Mouse (Mus musculus) thymus, postnatal 36 days (tissue): ENCODE results near the gene Gm20388.
"Not testable (repeated sequence)": the region's sequence is repeated elsewhere in the genome, so short reads cannot be mapped to it uniquely, and the experiment has no call there.

ENCODE experiments used
- DNase-seq, 2 experiments: peaks; one replicate each; pipeline ENCODE4 v3.0.0; 2022; ENCODE audit warnings: mixed read lengths in 2 of 2

Gm20388 gene

DNA sequence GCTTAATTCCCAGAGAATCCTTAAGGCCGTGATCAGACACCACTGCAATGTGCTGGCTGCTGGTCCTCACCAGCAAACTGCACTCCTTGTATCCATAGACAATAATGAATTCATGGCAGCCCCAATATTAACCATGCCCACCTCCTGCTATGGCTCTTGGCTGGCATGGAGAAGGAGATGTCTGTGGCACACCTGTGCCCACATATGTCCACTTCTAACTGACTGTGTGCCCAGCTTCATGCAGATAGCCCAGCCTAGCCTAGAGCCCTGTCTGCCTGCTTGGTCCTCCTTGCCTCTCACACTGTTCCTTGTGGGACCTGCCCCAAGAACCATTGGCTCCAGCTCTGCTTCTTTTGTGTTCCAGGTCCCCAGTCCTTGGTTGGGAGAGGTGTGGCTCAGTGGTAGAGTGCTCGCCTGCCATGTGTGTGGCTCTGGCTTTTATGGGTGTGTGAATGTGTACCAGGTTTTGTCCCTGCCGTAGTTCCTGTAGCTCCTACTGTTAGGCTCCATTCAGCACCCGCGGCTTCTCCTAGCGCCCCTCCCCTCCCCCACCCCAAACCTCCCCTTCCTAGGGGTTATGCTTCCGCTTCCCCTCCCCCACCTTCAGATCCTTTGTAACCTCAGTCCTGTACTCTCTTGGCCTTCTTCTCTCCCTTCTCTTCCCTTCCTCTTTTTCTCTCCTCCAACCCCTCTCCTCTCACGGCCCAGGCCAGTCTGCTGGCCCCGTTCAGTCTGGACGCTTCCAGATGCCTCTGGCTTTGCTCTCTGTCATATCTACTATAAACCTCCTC, 2646.8 kb downstream of the Gm20388 start:
- peak; percentile 35 to 37 for DNase-seq

DNA sequence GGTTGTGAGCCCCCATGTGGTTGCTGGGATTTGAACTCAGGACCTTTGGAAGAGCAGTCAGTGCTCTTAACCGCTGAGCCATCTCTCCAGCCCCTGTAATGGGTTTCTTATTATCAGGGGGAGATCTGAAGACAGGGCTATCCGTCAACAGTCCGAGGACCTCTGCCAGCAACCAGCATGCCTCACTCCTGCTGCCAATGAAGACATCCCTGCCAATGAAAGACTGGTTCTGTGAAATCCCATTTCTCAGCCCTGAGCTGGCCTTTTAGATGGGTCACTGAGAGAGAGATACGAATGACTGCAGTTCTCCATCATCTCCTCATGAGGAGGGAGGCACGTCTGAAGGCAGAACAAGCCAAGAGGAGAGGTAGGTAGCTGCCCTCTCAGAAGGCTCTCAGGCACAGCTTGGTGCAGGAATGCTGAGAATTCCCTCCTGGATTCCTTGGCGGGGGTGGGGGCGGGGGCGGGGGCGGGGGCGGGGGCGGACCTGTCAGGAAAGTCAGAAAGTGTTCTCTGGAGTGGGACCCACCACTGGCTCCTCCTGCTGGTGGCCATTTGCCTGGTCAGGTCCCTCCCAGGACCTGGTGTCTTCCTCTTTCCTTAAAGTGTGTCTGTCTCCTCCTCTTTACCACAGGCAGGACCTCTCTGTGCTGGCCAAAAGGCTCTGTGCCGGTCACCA, 2648.2 kb downstream of the Gm20388 start:
- peak in 1 of 2 experiments; percentile 20 for DNase-seq

DNA sequence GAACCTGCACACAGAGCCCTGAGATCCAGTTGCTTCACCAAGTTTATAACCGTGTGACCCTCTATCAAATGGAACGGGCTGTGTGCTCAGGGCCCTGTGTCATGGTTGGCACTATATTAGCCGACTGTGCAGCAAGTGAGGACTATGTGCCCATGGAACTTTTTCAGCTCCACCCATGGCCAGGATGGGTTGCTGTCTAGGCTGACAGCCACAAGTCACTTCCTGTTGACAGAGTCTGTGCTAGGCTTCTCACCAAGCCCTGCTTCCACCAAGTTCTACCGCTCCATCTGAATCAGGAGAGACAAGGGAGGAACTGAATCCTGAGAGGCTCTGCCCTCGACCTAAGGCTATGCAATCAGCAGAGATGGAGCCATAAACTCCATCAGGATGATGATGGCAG, 2650.6 kb downstream of the Gm20388 start:
- DNase-seq: peak; percentile 42 to 59

DNA sequence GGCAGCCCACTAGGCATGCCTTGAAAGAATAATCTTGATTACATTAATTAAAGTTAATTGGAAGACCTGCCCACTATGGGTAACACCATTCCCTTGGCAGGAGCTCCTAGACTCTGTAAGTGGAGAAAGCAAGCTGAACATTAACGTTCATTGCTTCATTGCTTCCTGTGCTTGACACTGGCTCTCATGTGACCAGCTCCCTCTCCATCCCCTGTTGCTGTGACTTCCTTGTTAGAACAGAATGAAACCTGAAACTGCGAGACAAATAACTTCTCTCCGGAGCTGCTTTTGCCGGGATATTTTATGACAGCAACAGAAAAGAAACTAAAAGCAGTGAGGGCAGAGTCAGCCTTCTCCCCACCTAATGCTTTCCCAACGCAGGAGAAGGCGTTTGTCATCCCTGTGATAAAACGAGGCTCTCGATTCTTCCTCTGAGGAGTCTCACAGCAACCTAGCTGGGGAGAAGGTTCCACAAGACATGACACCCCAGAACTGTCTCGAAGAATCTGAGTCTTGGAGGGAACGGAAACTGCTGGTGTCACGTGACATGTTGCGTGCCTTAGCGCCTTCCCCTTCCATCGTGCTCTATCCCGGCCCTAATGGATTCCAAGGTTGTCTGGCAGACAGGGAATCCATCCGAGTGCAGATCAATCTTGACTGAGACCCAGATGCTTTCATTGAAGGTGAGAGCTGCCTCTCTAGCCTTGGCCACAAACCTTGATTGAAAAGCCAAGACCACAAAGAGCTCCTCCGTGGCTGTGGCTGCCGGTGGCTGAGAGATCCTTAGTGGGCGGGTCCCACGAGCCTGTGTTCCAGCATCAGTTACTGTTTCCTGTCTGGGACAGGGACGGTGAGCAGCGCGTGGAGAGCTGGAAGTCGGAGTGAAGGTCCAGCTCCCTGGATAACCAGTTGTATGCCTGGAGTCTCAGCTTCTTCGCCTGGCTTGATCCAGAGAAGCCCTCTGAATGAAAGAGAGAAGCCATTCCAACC, 2654.0 kb downstream of the Gm20388 start:
- DNase-seq: no peak

DNA sequence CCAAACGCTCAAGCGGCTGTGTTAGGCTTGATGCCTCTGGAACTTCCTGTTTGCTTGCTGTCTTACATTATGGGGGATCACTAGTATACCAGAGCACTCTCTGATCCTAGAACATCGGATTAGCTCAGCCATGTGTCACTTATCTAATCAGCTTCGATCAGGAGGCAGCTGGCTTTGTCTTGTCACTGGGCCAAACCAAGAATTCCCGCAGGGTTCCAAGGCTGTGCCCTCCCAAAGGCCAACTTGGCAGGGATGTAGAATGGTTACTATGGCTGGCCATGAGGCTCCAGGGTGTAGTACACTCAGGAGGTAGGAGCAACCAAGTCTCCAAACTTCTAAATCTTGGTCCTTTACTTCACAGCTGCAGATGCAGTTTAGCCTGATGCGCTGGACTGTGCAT, 2656.1 kb downstream of the Gm20388 start:
- no peak for DNase-seq

DNA sequence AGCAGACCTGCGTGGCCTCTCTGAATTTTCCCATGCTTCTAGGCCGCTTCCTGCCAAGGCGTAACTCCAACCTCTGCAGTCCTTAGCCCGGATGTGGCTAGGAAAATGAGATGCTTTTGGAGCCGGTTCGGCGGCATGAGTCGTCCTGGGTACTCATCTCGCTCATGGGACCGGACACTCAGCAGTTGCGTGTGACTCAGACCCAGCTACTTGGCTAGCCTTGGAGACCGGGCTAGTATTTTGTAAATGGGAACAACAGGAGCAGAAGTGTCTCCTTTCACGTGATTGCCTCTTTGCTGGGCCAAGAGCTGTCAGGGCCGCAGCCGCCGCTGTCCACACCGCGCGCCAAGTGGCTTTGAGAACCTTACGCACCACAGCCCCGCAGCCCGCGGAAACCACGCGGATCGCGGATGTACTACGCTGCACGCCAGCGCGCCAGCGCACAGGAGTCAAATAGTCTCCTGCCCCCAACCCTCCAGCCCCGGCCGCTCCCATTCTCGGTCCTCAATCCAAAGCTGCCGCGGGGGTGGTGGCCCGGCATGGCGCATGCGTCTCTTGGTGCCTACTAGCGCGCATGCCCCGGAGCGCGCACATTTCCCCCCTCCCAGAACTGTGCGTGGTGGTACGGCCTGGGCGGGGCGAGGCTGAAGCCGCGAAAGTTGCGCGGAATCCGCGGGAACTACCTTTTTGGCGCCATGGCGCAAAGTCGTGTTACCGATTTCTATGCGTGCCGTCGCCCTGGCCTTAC, 2656.9 kb downstream of the Gm20388 start, which contains the start of gene Cdt1:
Gene Cdt1, plus strand, starts transcription at position 655 of the 748 bp plus-strand sequence.
- peak; percentile 94 to 96 for DNase-seq

DNA sequence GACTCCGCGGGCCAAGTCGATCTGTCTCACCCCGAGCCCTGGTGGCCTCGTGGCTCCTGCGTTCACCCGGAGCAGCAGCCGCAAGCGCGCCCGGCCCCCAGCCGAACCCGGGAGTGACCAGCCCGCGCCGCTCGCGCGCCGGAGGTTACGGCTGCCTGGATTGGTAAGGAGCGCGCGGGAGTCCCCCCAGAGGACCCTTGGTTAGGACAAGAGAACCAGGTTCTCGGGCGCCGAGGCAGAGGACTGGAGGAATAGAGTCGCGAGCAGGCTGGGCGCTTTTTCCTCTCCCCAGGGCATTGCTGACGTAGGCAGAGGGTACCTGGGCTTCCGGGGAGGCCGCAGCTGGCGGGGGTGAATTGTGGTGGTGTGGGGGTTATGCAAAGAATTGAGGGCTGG, 2657.5 kb downstream of the Gm20388 start:
- DNase-seq: peak; percentile 66 to 79

DNA sequence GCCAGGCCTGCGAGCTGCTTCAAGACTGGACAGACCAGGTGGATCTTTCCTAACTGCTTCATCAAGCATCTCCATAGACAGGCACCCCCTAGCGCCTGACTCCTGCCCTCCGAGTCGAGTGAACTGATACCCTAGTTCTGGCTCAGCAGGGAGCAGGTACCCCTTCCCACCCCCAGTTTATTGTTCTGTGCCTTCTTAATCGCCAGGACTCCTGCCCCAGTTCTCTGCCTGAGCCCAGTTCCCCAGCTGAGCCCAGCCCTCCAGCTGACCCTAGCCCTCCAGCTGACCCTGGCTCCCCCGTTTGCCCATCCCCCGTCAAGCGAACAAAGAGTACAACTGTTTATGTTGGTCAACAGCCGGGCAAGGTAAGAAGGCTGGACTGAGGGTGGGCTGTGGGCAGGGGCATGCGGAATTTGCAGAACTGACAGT, 2658.3 kb downstream of the Gm20388 start:
- peak; percentile 49 to 67 for DNase-seq

DNA sequence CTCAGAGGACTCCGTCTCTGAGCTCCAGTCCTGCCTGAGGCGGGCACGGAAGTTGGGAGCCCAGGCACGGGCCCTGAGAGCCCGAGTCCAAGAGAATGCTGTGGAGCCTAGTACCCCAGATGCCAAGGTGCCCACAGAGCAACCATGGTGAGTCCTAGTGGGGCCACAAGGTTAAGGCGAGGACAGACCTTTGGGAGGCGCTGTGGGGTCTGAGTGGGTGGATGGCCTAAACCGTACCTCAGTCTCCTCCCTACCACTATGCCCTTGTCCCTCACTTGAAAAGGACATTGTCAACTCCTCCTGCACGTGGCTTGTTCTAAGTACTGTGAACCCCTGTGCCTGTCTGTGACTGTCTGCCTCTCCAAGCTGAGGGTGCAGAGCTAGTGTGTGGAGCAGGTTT, 2658.7 kb downstream of the Gm20388 start:
- no peak for DNase-seq

DNA sequence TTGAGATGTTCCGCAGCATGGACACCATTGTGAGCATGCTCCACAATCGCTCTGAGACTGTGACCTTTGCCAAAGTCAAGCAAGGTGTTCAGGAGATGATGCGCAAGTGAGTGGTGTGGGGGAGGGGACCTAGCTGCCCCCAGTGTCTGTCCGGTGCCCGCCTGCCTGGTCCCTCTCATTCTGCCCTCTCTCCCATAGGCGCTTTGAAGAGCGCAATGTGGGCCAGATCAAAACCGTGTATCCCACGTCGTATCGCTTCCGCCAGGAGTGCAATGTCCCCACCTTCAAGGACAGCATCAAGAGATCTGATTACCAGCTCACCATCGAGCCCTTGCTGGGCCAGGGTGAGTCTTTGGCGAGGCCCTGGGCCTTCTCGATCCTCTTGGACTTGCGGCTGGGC, 2659.4 kb downstream of the Gm20388 start:
- no peak for DNase-seq

DNA sequence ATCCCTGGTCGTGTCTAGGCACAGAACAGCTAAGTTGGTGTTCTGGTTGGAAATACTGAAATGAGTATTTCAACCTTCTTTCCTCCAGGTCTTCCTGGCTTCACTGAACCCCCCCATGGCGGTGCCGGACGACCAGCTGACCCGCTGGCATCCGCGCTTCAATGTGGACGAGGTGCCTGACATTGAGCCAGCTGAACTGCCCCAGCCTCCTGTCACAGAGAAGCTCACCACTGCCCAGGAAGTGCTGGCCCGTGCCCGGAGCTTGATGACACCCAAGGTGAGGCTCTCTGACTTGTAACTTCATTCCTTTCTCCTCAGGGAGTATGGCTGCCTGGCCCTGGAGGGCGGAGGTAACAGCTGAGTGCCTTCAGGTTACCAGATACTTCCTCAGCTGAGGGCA, 2660.5 kb downstream of the Gm20388 start:
- DNase-seq: no peak

DNA sequence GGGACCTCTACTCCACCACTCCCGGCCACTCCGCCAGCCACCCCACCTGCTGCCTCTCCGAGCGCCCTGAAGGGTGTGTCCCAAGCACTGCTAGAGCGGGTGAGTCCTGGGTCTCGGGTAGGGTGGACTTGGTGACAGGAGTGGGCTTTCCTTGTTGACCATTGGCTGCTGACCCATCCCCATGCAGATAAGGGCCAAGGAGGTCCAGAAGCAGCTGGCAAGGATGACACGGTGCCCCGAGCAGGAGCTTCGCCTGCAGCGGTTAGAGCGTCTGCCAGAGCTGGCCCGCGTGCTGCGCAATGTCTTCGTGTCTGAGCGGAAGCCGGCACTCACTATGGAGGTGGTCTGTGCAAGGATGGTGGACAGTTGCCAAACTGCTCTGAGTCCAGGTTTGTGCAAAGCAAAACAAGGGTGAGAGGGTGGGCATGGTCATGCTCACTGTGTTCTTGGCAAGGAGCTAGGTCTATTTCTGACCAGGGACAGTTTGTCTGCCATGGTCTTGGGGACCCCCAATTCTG, 2661.2 kb downstream of the Gm20388 start:
- no peak for DNase-seq

DNA sequence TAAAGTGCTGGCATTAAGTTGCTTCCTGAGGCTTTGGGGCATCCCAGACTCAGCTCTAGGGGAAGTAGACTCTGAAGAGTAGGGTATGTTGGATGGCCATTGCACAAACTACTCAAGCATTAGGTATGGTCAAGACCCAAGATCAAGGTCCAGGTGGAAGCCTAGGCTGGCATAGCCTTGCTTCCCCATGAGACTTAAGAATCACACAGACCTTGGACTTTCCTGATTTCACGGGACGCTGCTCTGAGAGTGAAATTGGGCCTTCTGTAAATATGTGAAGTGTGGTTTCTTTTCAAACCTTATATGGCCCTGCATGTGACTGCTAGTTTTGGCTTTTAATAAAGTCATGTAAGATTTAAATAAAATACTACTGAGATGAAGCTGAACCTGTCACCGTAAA, 2662.1 kb downstream of the Gm20388 start:
- no peak for DNase-seq

DNA sequence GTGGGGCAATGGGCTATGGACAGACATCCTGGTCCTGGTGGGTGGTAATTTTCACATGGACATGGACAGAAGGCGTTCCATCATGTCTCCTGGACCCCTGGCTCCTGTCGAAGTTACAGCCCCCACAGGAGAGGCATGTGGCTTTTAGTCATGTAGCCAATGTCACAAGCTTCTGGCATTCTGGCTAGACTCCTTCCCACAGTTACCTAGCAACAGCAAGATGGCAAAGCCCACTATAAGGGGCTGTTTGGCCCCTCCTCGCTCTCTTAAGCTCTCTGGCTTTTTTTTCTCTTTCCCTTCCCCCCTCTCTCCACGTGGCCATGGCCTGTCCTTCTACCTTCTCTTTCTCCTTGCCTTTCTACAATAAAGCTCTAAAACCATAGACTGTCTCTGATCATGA, 2662.5 kb downstream of the Gm20388 start:
- DNase-seq: not testable (repeated sequence)

DNA sequence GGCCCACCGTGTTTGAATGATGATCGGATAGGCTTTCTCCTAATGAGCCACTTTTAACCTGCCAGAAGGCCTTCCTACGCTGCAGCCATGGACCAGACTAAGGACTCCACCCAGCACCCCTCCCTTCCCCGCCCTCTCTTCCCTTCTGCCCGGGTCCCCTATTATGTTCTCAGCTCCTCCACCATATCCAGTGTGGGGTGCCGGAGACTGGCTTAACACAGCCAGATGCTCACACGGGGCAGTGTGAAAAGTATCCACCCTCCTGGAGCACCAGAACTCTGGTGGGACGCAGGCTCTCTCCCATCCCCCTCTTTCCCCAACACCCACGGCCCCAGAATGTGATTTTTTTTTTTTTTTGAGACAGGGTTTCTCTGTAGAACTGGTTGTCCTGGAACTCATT, 2662.9 kb downstream of the Gm20388 start:
- DNase-seq: no peak

DNA sequence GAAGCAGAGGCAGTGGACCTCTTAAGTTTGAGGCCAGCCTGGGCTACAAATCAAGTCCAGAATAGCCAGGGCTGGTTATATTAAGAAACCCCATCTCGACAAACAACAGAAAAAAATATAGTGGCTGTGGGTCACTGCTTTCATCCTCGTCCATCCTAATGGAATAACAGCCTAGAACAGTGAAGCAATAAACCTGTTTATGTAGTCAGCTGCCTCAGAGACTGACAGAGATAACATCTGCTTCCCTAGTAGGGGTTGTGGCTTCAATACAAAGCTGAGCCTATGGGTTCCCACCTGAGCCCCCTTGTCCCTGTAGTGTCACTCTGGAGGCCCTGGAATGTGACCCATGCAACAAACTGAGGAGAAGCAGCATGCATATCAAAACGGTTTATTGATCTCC, 2663.6 kb downstream of the Gm20388 start:
- DNase-seq: no peak

DNA sequence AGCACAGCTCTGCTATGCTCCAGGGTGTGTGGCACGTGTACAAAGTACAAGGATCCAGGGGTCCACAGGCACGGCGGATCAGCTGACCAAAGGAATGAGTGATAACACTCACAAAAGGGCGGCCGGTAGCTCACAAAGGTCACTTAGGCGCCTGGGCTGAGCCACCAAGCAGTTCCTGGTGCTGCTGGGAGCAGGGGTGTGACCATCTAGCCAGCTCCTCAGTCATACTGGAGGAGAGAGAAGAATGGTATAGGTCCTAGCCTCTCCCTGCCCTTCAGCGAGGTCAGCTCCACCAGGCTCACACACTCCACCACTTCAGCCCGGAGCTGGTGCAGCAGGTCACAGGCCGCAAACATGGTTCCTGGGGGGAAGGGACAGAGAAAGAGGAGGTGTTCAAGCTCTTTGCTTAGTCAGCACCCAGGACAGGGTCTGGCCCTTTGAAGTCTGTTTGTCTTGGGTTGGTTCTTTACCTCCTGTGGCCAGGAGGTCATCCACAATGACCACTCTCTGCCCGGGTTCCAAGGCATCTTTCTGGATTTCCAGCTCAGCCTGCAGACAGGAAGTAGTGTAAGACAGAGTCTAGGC, 2664.1 kb downstream of the Gm20388 start:
- DNase-seq: no peak

DNA sequence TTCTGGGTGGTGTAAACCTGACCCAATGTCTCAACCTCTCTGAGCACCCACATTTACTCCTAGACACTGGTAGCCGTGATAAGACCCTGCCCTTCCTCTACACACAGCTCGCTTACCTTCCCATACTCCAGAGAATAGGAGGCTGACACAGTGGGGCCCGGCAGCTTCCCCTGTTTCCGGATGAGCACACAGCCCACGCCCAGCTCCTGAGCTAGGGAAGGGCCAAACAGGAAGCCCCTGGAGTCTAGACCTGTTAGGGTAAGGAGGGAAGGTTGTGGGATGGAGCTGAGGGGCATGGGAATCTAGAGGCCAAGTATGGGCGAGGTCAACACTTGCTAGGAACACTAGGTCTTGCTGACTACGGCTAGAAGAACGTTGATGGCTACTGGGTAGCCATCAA, 2664.6 kb downstream of the Gm20388 start:
- DNase-seq: no peak

DNA sequence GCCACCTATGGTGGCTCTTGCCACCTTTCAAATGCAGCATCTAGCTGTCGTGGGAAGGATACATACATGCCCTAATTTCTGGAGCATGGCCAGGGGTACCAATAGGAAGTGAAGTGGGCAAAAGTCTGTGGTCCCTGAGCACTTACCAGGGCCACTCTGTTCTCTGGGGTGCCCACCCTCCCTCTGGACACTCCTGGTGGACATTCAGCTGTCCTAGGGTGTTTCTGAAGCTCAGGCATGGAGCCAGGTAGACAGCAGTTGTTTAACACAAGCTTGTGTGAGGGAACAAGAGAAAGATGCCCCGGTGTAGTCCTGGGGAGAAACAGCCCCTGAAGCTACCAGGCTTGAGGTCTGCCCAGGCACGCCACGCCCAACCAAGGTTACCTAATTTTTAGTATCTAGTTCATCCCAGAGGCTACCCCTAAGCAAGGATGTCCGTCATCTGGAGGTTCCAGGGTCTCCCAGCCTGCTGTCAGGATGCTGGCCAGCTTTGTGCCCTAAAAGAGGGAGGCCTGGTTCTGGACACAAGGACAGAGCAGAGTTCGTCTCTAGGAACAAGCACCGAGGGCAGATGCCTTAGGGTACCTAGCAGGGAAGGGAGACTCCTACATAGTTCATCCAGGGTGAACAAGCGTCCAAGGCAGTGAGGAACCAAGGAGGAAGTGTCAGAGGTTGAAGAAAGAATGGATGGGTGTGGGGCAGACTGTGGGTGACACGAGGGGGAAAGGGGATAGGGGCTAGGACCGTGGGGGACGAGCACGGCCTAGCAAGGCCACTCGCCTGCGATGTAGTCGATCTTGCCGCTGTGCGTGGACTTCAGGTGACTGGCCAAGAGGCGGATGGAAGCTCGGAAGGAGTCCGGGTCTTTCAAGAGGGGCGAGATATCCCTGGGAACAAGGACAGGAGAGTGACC, 2665.3 kb downstream of the Gm20388 start:
- DNase-seq: no peak

DNA sequence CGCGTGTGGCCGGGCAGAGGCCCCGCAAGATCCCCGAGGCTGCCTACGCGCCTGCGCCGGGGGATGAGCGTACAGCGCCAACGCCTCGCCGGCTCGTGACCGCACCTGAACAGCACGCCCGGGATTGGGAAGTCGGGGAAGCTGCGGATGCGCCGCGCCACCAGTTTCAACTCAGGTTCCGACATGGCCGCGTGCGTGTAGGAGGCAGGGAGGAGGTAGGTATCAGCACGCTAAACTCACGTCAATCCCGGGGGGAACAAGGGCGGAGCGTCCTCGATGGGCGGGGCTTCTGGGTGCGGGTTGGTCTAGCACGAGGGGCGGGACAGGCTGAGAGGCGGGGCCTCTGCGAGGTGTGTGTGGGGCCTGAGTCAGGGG, 2666.0 kb downstream of the Gm20388 start, which contains the start of gene Aprt:
Gene Aprt, minus strand, starts transcription at position 262 of the 375 bp plus-strand sequence.
- peak; percentile 96 to 97 for DNase-seq
